Mouse (Mus musculus): Measurements from ENCODE around the gene Ppp1r32. TPM values are rescaled to one million over a fixed set of nuclear protein-coding genes. Genes with fewer than 3 reads are reported as not detected.

Gene Ppp1r32
- 1 to 10 TPM in 1 of 2 experiments, under 1 TPM in 1; 0.44 to 2.0 TPM for total RNA-seq (2021)
- long read RNA-seq, experiment 1, partial matches to known transcripts = 0 of 1 reads
- long read RNA-seq, experiment 1, other reads (novel, unspliced or antisense) = 1 of 1 reads
- long read RNA-seq, experiment 2, partial matches to known transcripts = 1 of 2 reads
- long read RNA-seq, experiment 2, other reads (novel, unspliced or antisense) = 1 of 2 reads

GRCm38 (mm10) chr19:10482703-10483102, at the start of gene Ppp1r32:
Gene Ppp1r32, minus strand, starts transcription at chr19:10482928.
- DNase-seq (ENCODE audit: low spot score in 2 of 2) = no peak

DNA sequence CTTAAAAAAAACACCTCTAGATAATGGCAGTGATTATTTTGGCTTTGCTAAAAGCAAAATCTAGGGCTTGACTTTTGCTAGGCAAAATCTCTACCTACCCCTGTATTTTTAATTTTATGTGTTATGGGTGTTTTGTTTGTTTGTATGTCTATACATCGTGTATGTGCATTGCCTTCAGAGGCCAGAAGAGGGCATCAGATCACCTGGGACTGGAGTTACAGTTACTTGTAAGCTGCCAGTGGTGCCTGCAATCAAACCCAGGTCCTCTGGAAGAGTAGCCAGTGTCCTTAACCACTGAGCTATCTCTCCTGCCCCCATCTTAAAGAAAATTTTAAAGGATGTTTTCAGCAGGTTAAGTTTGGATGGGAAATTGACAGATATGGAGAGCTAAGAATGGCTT, 47.4 kb upstream of the Ppp1r32 start:
- DNase-seq (ENCODE audit: low spot score in 2 of 2) = no peak

DNA sequence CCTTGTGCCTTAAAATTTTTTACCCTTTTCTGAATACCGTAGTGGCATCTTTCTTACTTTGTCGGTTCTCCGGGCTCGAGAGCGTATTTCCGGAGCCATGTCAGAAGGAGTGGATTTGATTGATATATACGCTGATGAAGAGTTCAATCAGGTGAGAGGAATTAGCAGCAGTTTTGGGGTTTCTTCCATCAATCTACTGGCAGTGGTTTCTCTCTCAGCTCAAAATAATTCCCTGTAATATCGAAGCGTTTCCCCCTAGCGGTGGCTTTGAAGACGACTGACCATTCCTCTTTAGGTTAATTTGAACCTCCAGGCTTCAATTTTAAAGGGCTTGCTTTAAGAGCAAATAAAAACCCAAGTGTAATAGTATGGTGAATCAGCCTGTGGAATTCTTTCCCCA, 43.2 kb upstream of the Ppp1r32 start, which contains the start of gene Sdhaf2:
Gene Sdhaf2 (minus strand): TSS at position 233 of the 400 bp plus-strand sequence.
- DNase-seq (ENCODE audit: low spot score in 2 of 2) = peak in 1 of 2 experiments; percentile 38

- DNase-seq (ENCODE audit: low spot score in 2 of 2) = peak; percentile 83 to 93
These were observed 42.6 kb upstream of the Ppp1r32 start, which contains the start of gene Cpsf7 for GRCm38 (mm10) chr19:10525106-10525901. Gene Cpsf7, plus strand, starts transcription at chr19:10525266.

GRCm38 (mm10) chr19:10524784-10525105, 42.0 kb upstream of the Ppp1r32 start:
- DNase-seq (ENCODE audit: low spot score in 2 of 2) = no peak

GRCm38 (mm10) chr19:10523483-10524080, 40.9 kb upstream of the Ppp1r32 start:
- DNase-seq (ENCODE audit: low spot score in 2 of 2) = no peak

DNA sequence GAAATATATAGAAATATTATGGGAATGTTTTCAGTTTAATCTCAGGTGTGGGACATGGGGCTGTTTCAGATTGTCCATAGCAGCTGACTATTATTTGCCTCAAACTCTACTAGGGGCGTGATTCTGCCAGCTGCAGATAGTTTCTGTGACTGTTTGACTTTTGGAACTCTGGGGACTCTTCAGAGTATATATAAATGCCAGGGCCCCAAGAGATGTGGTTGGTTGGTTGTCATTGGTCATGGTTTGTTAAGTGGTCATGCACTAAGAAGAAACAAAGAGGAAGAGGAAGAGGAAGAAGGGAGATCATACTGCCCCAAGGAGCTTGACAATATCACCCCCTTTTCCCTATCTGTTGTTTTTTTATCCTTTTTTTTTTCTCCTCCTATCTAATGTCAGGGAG, 39.2 kb upstream of the Ppp1r32 start:
- no peak for DNase-seq (ENCODE audit: low spot score in 2 of 2)

GRCm38 (mm10) chr19:10520355-10520754, 37.6 kb upstream of the Ppp1r32 start:
- no peak for DNase-seq (ENCODE audit: low spot score in 2 of 2)

GRCm38 (mm10) chr19:10510759-10511330, 28.1 kb upstream of the Ppp1r32 start:
- no peak for DNase-seq (ENCODE audit: low spot score in 2 of 2)

DNA sequence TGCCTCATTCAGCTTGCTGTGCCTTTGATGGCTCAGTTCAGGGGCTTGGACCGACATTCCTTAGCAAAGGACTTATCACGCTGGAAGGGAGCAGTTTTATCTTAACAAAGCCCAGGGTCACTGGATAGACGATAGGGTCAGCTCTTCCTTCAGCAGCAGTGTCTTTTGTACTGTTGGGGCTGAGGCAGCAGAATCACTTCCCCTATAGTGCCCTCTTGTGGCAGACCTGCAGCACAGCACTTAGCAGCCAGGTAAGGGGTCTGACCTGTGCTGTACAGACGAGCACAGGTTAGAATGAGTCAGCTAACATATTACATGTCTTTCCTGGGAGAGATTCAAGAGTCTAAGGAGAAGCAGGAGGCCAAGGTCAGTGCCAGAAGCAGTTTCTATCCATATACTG, 19.8 kb upstream of the Ppp1r32 start:
- DNase-seq (ENCODE audit: low spot score in 2 of 2) = no peak

DNA sequence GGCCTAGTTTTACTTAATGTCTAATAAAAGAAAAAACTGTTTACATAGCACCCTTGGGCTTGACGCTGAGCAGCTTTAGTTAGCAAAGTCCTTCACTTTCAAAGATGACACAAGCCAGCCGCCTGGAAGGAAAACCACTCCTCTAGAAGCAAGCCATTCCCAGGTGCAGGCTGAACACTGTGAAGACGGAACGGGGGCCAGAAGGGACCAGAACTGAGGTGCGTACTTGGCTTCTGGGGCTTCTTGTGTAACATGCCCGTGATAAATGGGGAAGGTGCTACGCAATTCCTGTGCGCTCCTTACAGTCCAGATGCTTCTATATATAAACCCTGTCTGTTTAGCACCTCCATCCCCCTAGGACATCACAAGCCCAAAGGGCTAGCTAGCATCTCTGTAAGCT, 17.9 kb upstream of the Ppp1r32 start:
- DNase-seq (ENCODE audit: low spot score in 2 of 2) = no peak

DNA sequence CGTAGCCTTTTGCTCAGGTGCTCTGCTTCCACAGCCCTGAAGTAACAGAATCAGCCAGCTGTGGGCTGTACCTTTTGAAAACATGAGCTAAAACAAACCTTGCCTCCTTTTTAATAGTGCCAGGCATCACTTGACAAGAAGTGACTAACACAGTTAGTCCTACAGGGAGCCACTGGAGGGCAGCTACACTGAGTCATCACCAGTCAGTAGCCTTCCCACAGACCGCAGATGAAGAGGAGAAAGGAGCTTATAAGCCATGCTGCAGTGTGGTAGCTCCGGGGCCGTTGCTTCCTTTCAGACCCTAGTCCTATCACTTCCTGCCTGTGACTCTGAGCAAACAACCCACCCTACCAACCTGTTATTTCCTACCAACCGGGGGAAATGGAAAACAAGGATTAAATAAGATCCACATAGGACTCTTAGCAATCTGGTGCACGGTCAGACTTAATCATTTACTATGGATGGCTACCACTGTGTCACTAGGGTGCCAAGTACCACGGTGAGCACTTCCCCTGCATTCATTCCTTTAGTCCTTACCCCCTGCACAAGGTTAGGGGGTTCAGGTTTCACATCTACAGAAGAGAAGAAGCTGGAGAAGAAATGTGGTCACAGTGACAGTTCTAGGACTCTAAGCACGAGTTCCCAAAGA, 14.9 kb upstream of the Ppp1r32 start:
- DNase-seq (ENCODE audit: low spot score in 2 of 2) = no peak

DNA sequence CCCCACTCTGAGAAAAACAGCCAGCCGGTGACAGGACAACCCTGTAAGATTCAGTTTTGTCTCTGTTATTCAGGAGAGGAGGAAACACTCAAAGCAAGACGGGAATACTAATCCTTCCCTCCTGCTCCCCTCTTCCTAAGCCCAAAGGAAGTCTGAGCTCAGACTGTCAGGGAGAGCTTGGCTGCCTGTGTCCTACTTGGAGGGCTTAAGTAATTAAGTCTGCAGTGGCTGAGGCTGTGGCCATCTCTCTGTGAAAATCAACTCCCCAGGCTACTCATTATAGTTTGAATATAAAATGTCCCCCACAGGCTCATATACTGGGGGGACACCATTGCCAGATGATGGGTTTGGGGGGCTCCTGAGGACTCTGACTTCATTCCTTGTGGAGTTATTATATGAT, 14.2 kb upstream of the Ppp1r32 start:
- DNase-seq (ENCODE audit: low spot score in 2 of 2) = no peak

DNA sequence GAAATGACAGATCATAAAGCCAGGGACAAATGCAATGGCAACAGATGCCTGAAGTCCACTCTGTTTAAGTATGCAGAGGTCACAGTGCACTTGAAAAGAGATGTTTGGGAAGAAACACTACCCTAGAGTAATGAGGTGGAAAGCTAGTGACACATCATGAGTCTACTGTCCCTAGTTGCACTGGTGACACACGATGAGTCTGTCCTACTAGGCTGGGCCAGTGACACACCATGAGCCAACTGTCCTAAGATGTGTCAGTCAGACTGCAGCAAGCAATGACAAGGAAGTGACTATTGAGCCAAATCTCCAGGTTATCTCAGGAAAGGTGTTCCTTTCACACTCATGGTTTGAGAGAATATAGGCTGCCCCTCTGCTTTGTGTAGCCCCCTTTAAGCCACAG, 12.9 kb upstream of the Ppp1r32 start:
- DNase-seq (ENCODE audit: low spot score in 2 of 2) = no peak

DNA sequence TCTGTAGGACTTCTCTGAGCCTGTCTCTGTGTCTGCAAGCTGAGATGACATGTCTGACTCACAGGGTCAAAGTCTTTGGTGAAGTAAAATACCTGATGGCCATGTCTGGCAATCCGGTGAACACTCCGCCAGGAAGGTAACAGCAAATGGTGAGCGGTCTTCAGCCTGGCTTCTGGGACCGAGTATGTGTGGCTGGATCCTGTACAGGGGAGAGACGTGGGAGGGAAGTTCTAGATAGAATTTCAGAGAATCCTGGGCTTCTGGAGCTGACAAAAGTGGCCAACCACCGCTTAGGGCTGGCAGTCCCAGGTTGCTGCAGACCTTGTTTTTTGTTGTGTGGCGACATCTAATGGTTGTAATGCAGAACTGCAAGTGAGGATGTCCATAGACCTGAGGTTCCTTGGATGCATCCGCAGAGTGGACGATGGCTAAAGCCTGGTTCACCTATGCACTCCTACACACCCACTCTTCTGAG, 3.6 kb upstream of the Ppp1r32 start:
- DNase-seq (ENCODE audit: low spot score in 2 of 2) = peak in 1 of 2 experiments; percentile 42

DNA sequence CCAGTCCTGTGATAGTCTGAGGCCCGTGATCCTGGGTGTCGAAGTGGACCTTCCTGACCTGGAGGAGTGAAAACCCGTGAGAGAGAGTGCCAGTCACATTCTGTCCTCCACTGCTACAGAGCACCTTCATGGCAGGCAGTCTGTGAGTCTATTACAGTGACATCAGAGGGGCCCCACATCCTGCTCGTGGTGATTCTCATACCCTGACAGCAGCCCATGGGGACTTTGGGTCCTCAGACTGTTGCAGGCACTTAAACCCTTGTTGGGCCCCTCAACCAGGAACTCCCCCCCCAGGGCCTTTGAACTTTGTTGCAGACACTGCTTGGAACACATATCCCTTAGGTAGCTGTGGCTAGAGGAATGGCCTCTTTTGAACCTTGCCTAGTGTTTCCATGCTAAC, 3.2 kb downstream of the Ppp1r32 start:
- no peak for DNase-seq (ENCODE audit: low spot score in 2 of 2)

DNA sequence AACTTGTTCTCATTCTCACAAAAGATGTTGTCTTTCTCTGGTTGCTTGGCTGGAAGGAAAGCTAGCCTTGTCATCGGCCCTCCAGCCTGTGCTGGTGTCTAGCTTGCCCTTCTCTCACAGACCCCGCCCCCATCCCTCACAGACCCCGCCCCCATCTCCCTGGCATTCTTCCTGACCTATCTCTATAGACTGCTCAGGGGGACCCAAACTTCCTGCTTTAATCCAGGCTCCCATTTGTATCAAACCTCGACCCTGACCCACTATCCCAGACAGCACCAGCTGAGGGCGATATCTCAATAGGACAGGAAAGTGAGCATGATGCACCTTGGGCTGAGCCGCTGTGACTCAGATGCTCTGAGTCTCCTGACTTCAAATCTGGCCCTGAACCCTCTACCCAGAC, 8.9 kb downstream of the Ppp1r32 start:
- no peak for DNase-seq (ENCODE audit: low spot score in 2 of 2)

GRCm38 (mm10) chr19:10472958-10473357, 9.8 kb downstream of the Ppp1r32 start:
- no peak for DNase-seq (ENCODE audit: low spot score in 2 of 2)

GRCm38 (mm10) chr19:10469171-10469658, 13.5 kb downstream of the Ppp1r32 start:
- DNase-seq (ENCODE audit: low spot score in 2 of 2) = no peak

- no peak for DNase-seq (ENCODE audit: low spot score in 2 of 2)
These were observed 18.3 kb downstream of the Ppp1r32 start for GRCm38 (mm10) chr19:10464427-10464826.

DNA sequence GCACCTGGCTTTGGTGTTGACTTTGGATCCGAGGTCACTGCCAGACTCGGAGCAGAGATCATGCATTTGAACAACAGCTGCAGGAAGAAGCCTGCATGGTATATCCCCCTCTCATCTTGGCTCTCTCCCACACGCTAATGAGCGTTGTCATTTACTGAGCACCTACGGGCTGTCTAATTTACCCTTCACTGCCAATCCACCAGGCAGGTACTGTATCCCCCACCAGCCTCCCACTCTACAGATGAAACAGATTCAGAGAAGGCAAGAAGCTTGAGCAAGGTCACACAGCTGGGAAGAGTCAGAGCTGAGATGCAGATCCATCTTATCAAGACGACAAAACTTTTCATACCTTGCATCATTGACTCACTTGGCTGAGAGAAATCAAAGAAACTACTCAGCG, 21.1 kb downstream of the Ppp1r32 start:
- no peak for DNase-seq (ENCODE audit: low spot score in 2 of 2)

Data from gastrocnemius, postnatal 4 days (tissue).